ENCODE assay signal across 20 mouse cellular contexts in genomic region chr11:56984321-56985000, GRCm38 (mm10).
"Had no signal": no experiment of that assay in that cellular context is flagged by ENCODE, and none has a peak within 500 bp of the region (broad histone marks: within the 10 kb centered on the region; RNA-seq: fewer than 3 reads in every experiment).

No protein-coding gene starts in this region.

- H3K9ac ChIP-seq: kidney, embryonic 15.5 days; limb, embryonic 13.5 days; liver, embryonic 12.5 days; liver, embryonic 15.5 days; lung, embryonic 15.5 days had no signal

- H3K9me3 ChIP-seq: kidney, embryonic 15.5 days; limb, embryonic 10.5 days; limb, embryonic 13.5 days; liver, embryonic 12.5 days; liver, embryonic 15.5 days; lung, embryonic 15.5 days; midbrain, embryonic 10.5 days had no signal

- ATAC-seq: liver, embryonic 12.5 days; midbrain, embryonic 16.5 days had no signal

- H3K27me3 ChIP-seq: kidney, embryonic 15.5 days; limb, embryonic 13.5 days; liver, embryonic 12.5 days; liver, embryonic 15.5 days; lung, embryonic 15.5 days; megakaryocyte, embryonic 14.5 days had no signal

- DNase-seq: kidney, postnatal 10 days; kidney, postnatal 36 days; layer of hippocampus, postnatal 36 days; liver; lung, adult 18-20 months; lung, postnatal 10 days; lung, postnatal 36 days; thymus, adult 2 months; thymus, postnatal 14 days; thymus, postnatal 4 days had no signal

- H3K4me2 ChIP-seq: kidney, embryonic 15.5 days; limb, embryonic 13.5 days; liver, embryonic 12.5 days; liver, embryonic 15.5 days; lung, embryonic 15.5 days had no signal

- H3K27ac ChIP-seq: kidney, embryonic 15.5 days; limb, embryonic 10.5 days; limb, embryonic 13.5 days; liver, embryonic 12.5 days; liver, embryonic 15.5 days; lung, embryonic 15.5 days; midbrain, embryonic 10.5 days; stomach, postnatal 0 days had no signal

- H3K36me3 ChIP-seq: kidney, embryonic 15.5 days; limb, embryonic 10.5 days; limb, embryonic 13.5 days; liver, embryonic 12.5 days; liver, embryonic 15.5 days; lung, embryonic 15.5 days; midbrain, embryonic 10.5 days had no signal

- H3K4me1 ChIP-seq: kidney, embryonic 15.5 days; limb, embryonic 10.5 days; limb, embryonic 13.5 days; liver, embryonic 12.5 days; liver, embryonic 15.5 days; megakaryocyte, embryonic 14.5 days; midbrain, embryonic 10.5 days had no signal

- H3K4me3 ChIP-seq: kidney, embryonic 15.5 days; limb, embryonic 10.5 days; limb, embryonic 13.5 days; liver, embryonic 12.5 days; liver, embryonic 15.5 days; lung, embryonic 15.5 days; megakaryocyte, embryonic 14.5 days; midbrain, embryonic 10.5 days had no signal
